Mouse (Mus musculus): ENCODE measurements at regions not wholly inside any gene's neighbourhood (a gene's known extent, or its start where the extent isn't known, plus 50 kb on each side); places are given as distances from the start of the nearest gene placed in this dataset.

GRCm38 (mm10) chr7:119384670-119385241 lies 74.3 kb downstream of the Gp2 start:
- no peak overlapping the region for H3K4me3 ChIP-seq (replicated peaks)
- ATAC-seq (ENCODE audit: insufficient read depth, low FRiP score, low read depth) = no peak
- H3K9me3 ChIP-seq = no peaks in the 10 kb centered on the region
- no peaks in the 10 kb centered on the region for H3K36me3 ChIP-seq
- no peak overlapping the region for H3K4me2 ChIP-seq
- 59% methylated on average over 7 of the region's 7 CpGs for WGBS
- no peak overlapping the region for H3K9ac ChIP-seq
- no peaks in the 10 kb centered on the region for H3K4me1 ChIP-seq
- no peaks in the 10 kb centered on the region for H3K27me3 ChIP-seq (replicated peaks)
- H3K27ac ChIP-seq = no peak overlapping the region

GRCm38 (mm10) chr7:119379935-119380334 lies 79.2 kb downstream of the Gp2 start:
- Histone ChIP-seq H3K27me3 (replicated peaks) (no peaks in the 10 kb centered on the region), H3K4me1 (no peaks in the 10 kb centered on the region), H3K4me3 (replicated peaks) (no peak overlapping the region), H3K9ac (no peak overlapping the region), H3K4me2 (no peak overlapping the region), H3K9me3 (no peaks in the 10 kb centered on the region), H3K36me3 (no peaks in the 10 kb centered on the region), H3K27ac (no peak overlapping the region)
- no peak for ATAC-seq (ENCODE audit: insufficient read depth, low FRiP score, low read depth)
- 55% methylated on average over 3 of the region's 3 CpGs for WGBS

DNA sequence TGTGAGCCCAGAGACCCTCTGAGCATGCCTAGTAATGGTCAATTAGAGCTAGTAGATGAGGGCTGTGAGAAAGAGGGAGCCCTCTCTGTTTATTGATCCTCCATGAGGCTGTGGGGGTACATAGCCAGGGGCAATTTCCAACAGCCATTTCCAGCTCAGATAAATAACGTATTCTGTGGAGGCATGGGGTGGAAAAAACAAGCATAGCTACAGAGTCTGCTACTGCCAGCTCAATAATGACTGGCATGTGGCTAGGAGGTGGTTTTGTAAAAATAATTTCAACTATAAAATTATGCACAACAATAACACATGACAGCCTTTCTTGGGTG lies 94.9 kb downstream of the Gp2 start:
- Histone ChIP-seq H3K4me2 (no peak overlapping the region), H3K4me3 (replicated peaks) (no peak overlapping the region), H3K27me3 (replicated peaks) (no peaks in the 10 kb centered on the region), H3K9me3 (no peaks in the 10 kb centered on the region), H3K36me3 (no peaks in the 10 kb centered on the region), H3K27ac (no peak overlapping the region), H3K4me1 (no peaks in the 10 kb centered on the region), H3K9ac (no peak overlapping the region)
- WGBS = 55% methylated on average over 1 of the region's 1 CpGs
- ATAC-seq (ENCODE audit: insufficient read depth, low FRiP score, low read depth) = no peak

- H3K27ac ChIP-seq = no peak overlapping the region
- H3K36me3 ChIP-seq = no peaks in the 10 kb centered on the region
- no peaks in the 10 kb centered on the region for H3K9me3 ChIP-seq
- H3K4me3 ChIP-seq (replicated peaks) = no peak overlapping the region
- 62% methylated on average over 5 of the region's 5 CpGs for WGBS
- no peak for ATAC-seq (ENCODE audit: insufficient read depth, low FRiP score, low read depth)
- no peaks in the 10 kb centered on the region for H3K4me1 ChIP-seq
- no peaks in the 10 kb centered on the region for H3K27me3 ChIP-seq (replicated peaks)
- H3K9ac ChIP-seq = no peak overlapping the region
- no peak overlapping the region for H3K4me2 ChIP-seq
These were observed 95.4 kb downstream of the Gp2 start for GRCm38 (mm10) chr7:119363552-119364267.

GRCm38 (mm10) chr7:119357338-119357737 lies 101.7 kb downstream of the Gp2 start:
- Histone ChIP-seq H3K27me3 (replicated peaks) (no peaks in the 10 kb centered on the region), H3K9ac (no peak overlapping the region), H3K4me3 (replicated peaks) (no peak overlapping the region), H3K27ac (no peak overlapping the region), H3K4me1 (no peaks in the 10 kb centered on the region), H3K4me2 (no peak overlapping the region), H3K9me3 (no peaks in the 10 kb centered on the region), H3K36me3 (no peaks in the 10 kb centered on the region)
- no peak for ATAC-seq (ENCODE audit: insufficient read depth, low FRiP score, low read depth)
- 82% methylated on average over 3 of the region's 3 CpGs for WGBS

DNA sequence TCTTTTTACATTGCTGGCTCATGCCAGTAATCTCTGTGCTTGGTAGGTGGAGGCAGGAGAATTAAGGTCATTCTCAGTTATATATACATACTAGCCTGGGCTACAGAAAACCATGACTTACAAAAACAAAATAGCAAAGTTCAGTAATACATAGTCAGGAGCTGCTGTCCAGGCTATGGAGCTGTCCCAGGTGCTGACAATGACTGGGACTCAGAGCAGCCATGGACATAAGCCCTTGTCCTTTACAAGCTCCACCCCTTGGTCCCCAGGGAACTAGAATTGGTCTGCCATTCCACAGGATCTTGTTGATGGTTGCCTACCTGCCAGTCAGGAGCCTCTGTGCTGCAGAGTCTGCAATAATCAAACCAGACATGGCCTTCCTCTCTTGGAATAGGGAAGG lies 102.8 kb downstream of the Gp2 start:
- H3K4me3 ChIP-seq (replicated peaks) = no peak overlapping the region
- no peaks in the 10 kb centered on the region for H3K9me3 ChIP-seq
- H3K36me3 ChIP-seq = no peaks in the 10 kb centered on the region
- no peak overlapping the region for H3K27ac ChIP-seq
- H3K4me1 ChIP-seq = no peaks in the 10 kb centered on the region
- ATAC-seq (ENCODE audit: insufficient read depth, low FRiP score, low read depth) = no peak
- no peaks in the 10 kb centered on the region for H3K27me3 ChIP-seq (replicated peaks)
- no peak overlapping the region for H3K4me2 ChIP-seq
- no peak overlapping the region for H3K9ac ChIP-seq

- no peaks in the 10 kb centered on the region for H3K36me3 ChIP-seq
- H3K4me1 ChIP-seq = no peaks in the 10 kb centered on the region
- no peak overlapping the region for H3K4me2 ChIP-seq
- no peaks in the 10 kb centered on the region for H3K27me3 ChIP-seq (replicated peaks)
- no peak overlapping the region for H3K9ac ChIP-seq
- no peaks in the 10 kb centered on the region for H3K9me3 ChIP-seq
- H3K27ac ChIP-seq = no peak overlapping the region
- 85% methylated on average over 12 of the region's 12 CpGs for WGBS
- H3K4me3 ChIP-seq (replicated peaks) = no peak overlapping the region
- ATAC-seq (ENCODE audit: insufficient read depth, low FRiP score, low read depth) = no peak
These were observed 106.5 kb downstream of the Gp2 start for GRCm38 (mm10) chr7:119352571-119352970.

DNA sequence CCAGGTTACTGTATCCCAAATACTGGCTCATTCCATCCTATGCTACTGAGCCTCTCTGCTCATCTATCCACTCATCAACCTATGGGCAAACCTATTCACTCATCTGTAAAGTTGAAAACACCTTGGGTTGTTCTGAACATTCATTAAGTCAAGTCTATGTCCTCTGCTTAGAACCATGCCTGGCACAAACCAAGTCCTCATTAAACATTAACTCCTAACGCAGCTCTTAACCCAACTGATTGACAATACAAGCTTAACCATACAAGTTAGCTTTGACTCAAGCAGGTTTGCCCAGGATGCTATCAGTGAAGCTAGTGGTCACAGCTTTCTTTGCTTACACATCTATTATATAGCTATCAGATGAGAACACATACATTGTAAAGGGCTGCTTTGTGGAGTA lies 108.4 kb downstream of the Gp2 start:
- ATAC-seq (ENCODE audit: insufficient read depth, low FRiP score, low read depth) = no peak
- Histone ChIP-seq H3K4me2 (no peak overlapping the region), H3K4me1 (no peaks in the 10 kb centered on the region), H3K36me3 (no peaks in the 10 kb centered on the region), H3K27me3 (replicated peaks) (no peaks in the 10 kb centered on the region), H3K27ac (no peak overlapping the region), H3K4me3 (replicated peaks) (no peak overlapping the region), H3K9ac (no peak overlapping the region), H3K9me3 (no peaks in the 10 kb centered on the region)
- 58% methylated on average over 1 of the region's 1 CpGs for WGBS

DNA sequence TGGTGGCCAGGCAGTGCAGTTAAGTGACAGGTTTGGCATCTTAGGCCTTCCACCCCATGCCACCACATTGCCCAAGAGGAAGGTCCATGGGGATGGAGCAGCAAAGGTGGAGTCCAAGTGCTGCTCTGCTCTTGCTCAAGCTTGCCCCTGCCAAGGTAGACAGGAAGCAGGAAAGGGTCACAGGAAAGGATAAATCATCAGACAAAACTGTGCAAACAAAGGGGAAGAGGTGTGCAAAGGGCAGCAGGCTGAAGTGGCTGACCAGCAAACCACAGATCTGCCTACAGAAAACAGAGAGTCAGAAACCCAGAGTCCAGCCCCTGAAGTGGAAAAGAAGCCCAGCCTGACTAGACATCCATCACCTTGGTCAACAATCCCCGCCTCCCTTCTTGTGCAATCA lies 115.7 kb downstream of the Gp2 start:
- no peak for ATAC-seq (ENCODE audit: insufficient read depth, low FRiP score, low read depth)
- Histone ChIP-seq H3K9ac (no peak overlapping the region), H3K4me3 (replicated peaks) (no peak overlapping the region), H3K9me3 (no peaks in the 10 kb centered on the region), H3K27ac (no peak overlapping the region), H3K36me3 (no peaks in the 10 kb centered on the region), H3K4me2 (no peak overlapping the region), H3K27me3 (replicated peaks) (no peaks in the 10 kb centered on the region), H3K4me1 (no peaks in the 10 kb centered on the region)
- WGBS = 41% methylated on average over 1 of the region's 1 CpGs

- Histone ChIP-seq H3K4me2 (no peak overlapping the region), H3K36me3 (no peaks in the 10 kb centered on the region), H3K9ac (no peak overlapping the region), H3K4me3 (replicated peaks) (no peak overlapping the region), H3K27me3 (replicated peaks) (no peaks in the 10 kb centered on the region), H3K4me1 (no peaks in the 10 kb centered on the region), H3K27ac (no peak overlapping the region), H3K9me3 (no peaks in the 10 kb centered on the region)
- WGBS = 76% methylated on average over 1 of the region's 1 CpGs
- no peak for ATAC-seq (ENCODE audit: insufficient read depth, low FRiP score, low read depth)
These were observed 126.0 kb downstream of the Gp2 start for GRCm38 (mm10) chr7:119333102-119333501.

DNA sequence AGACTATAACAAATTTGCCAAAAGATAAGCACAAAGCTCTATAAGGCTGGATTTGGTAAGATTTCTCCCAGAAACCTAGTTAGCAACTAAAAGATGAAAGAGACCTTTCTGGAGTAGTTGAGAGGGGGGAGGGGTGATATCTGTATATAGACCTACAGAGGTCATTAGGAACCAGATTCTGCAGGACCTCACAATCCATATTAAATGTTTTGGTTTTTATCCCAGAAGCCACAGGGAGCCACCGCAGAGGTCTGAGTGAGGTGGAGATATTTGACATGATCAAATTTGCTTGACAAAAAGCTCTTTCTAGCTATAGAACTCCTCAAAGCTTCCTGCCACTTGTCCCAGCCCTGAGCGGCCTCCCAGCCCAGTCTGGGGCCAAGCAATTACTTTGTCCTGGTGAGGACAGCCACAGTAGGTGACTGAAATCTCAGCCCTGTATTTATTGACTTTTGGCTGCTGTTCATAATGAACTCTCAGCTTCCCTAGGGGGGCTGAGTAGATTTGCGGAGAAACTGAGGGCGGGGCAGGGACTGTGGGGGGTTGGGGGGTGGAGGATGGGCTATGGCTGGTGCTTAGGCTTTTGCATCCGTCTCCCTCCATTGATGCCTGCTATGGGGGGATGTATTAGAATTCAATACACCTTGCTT lies 128.5 kb downstream of the Gp2 start:
- Histone ChIP-seq H3K36me3 (no peaks in the 10 kb centered on the region), H3K27me3 (replicated peaks) (no peaks in the 10 kb centered on the region), H3K9ac (no peak overlapping the region), H3K9me3 (no peaks in the 10 kb centered on the region), H3K4me2 (no peak overlapping the region), H3K27ac (no peak overlapping the region), H3K4me1 (no peaks in the 10 kb centered on the region), H3K4me3 (replicated peaks) (no peak overlapping the region)
- 13% methylated on average over 5 of the region's 5 CpGs for WGBS
- ATAC-seq (ENCODE audit: insufficient read depth, low FRiP score, low read depth) = no peak

DNA sequence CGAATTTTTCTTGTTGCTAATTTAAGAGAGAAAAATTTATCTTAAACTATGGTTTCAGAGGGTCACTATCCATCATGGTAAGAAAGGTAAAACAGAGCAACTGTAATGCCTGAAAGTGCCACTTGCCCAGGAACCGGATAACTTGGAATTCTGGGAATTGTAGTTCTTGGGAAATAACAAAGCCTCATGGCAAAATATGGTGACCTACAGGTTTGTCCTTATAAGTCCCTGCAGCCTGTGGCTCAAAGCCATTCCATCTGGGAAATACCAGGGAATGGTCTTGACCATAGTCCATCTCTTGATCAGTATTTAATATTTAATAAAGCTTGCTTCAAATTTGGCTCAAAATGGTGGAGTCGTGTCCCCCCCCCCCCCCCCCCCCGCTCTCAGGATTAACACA lies 111.9 kb upstream of the Gpr139 start:
- Histone ChIP-seq H3K9ac (no peak overlapping the region), H3K27me3 (replicated peaks) (no peaks in the 10 kb centered on the region), H3K4me1 (no peaks in the 10 kb centered on the region), H3K9me3 (no peaks in the 10 kb centered on the region), H3K36me3 (no peaks in the 10 kb centered on the region), H3K4me2 (no peak overlapping the region), H3K27ac (no peak overlapping the region), H3K4me3 (replicated peaks) (no peak overlapping the region)
- 59% methylated on average over 4 of the region's 4 CpGs for WGBS
- ATAC-seq (ENCODE audit: insufficient read depth, low FRiP score, low read depth) = no peak
